Mouse (Mus musculus): ENCODE results near the gene Pxn.

DNA sequence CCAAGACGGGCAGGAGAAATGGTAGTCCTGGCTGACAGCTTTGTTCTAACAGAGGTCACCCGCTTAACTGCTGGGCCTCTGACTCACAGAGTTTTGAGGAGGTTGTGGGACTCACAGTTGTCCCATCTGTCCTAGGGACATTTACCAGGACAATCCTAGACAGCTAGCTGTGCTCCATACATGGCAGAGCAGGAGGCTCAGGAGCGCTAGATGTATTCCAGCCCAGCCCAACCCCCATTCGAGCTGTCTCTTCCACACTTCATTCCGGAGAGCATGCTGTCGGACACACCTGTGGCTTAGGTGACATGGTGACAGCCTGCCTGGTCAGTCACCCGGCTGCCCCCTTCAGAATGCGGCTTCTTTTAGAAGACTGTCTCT is 22.9 kb downstream of the Pxn start:
- TF ChIP-seq POLR2A (IDR thresholded peaks at IDR 0.05; ENCODE audit: low read depth, low read length) (no peak), CTCF (IDR thresholded peaks at IDR 0.05; ENCODE audit: extremely low read depth, insufficient read length, insufficient replicate concordance, low read depth, low read length) (no peak)
